Mouse (Mus musculus) skeletal muscle tissue, adult 2 months (tissue): ENCODE measurements around the gene Foxj1.

Experiments used
- DNase-seq: peaks from one replicate; pipeline ENCODE4 v3.0.0-alpha.2; 2012; ENCODE audit warnings: low read depth, low spot score

The Foxj1 gene

DNA sequence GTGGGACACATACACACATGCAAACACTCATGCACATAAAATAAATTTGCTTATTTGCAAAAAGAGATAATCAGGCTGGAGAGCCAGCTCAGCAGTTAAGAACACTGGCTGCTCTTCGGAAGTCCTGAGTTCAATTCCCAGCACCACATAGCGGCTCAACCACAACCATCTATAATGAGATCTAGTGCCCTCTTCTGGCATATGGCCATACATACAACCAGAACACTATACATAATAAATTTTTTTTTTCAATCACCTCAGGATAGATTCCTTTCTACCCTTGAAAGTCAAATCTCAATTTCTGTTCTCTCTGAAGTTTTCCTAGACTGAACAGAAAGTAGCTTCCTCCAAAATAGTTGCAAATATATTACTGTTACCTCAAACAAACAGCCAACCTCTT is 29.8 kb downstream of the Foxj1 start:
- no peak for DNase-seq

DNA sequence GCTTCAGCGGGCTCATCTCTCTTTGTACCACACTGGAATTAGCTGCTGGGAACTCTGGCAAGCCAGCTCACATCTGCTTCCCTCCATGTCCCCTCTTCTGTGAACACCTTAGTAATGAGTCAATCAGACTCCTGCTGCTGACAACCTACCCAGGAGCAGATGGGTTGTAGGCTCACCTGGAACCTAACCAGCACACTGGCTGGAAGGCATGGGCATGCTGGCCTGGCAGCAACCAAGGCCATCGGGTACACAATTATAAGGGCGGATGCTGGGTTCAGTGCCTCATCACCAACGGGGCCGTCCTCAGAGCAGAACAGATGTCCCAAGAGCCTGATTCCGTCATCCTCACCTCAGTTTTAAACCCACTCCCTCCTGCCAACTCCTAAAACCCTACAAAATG is 36.6 kb downstream of the Foxj1 start:
- DNase-seq, result no peak

DNA sequence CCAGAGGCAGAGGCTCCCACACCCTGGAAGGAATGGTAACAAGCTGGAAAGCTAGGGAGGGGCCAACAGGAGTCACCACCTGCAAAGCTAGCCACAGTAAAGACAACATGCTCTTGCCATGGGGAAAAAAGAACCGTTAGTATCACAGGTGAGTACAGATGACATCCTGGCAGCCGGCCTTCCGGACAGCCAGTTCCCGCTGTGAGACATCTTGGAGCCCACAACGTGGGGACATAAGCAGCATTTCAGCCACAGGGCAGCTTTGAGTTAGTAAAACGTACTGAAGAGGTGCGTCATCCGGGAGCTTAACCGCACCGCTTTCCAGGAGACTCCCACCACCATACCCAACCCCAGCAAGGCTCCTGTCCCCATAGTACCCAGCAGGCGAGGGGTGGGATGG is 37.0 kb downstream of the Foxj1 start:
- DNase-seq, result no peak

DNA sequence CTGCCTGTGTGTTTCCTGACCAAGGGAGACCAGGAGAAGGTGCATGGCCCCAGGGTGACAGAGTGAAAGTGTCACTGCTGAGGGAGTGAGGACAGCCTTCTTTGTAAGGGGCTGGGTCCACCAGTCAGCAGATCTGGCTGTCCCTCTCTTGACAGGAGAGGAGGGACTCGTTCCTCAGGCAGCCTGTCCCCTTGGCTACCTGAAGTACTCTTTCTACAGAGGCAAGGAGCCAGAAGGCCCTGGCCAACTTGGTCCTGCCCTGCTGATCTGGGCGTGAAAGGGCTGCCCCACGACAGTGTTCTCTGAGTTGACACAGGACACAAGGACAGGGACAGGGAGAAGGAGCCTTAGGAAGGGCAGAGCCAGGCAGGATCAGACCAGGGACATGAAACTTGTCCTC is 38.2 kb downstream of the Foxj1 start:
- no peak for DNase-seq

DNA sequence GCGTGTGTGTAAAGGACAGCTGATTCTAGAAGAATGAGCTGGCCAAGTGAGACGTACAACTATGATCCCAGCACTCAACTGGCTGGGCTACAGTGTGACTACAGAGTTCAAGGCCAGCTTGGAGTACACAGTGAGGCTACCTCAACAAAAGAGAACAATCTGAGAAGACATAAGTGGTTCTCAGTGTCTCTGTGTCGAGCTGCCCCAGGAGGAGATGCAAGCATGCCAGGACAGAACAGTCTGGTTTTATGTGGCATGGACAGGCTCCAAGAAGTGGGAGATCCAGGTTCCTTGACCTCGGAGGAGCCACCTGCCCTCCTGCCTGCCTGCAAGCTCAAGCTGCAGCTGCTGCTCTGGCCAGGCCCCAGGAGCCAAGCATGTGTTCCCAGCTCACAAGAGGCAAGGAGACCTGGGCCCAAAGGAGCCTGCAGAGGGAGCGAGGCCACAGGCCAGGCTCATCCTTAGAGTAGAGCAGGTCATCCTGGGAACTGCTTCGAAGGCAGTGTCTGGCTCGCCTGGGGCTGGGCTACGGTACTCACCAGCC is 38.9 kb downstream of the Foxj1 start:
- peak; percentile 81 for DNase-seq

DNA sequence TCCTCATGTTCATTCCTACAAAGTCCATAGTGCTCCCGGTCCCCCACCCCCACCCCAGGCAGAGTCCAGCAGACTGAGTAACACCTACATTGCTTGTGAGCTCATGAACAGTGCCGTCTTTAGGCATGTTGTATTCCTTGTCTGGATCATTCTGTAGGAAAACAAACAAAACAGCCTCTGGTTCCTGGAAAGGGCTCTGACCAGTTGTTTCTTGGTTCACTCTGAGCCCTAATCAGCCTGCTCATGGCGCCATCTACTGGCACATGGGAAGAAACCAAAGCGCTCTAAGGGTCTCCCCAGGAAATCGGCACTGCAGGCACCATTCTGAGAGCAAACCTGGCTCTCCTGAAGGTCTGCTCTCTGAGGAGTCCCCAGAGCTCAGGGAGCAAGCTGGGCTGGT is 40.9 kb downstream of the Foxj1 start:
- DNase-seq, result peak; percentile 35

GRCm38 (mm10) chr11:116293538-116294137 is 41.6 kb downstream of the Foxj1 start:
- no peak for DNase-seq

- no peak for DNase-seq
Measured at GRCm38 (mm10) chr11:116292401-116292800, 42.8 kb downstream of the Foxj1 start.

DNA sequence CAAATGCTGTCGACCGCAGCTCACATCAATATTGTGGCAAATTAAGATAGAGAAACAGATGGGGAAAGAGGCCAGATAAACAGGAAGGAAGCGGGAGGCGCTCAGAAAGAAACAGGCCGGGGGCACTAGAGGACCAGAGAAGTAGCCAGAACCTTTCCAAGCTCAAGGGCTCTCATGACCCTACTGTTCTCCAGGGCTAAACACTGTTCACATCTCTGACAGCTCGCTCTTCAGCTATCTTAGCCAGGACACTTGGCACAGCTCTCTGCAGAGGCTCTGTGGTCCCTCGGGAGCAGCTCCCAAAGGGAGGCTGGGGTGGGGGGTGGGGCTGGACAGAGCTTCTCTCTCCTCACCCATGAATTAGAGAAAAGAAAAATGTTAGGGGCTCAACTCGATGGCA is 44.6 kb downstream of the Foxj1 start:
- DNase-seq, result no peak

GRCm38 (mm10) chr11:116287351-116287750 is 47.8 kb downstream of the Foxj1 start:
- no peak for DNase-seq

- DNase-seq, result peak; percentile 69
Measured at GRCm38 (mm10) chr11:116285770-116286191, 49.4 kb downstream of the Foxj1 start.

- DNase-seq, result no peak
Measured at GRCm38 (mm10) chr11:116283982-116284381, 51.2 kb downstream of the Foxj1 start.

DNA sequence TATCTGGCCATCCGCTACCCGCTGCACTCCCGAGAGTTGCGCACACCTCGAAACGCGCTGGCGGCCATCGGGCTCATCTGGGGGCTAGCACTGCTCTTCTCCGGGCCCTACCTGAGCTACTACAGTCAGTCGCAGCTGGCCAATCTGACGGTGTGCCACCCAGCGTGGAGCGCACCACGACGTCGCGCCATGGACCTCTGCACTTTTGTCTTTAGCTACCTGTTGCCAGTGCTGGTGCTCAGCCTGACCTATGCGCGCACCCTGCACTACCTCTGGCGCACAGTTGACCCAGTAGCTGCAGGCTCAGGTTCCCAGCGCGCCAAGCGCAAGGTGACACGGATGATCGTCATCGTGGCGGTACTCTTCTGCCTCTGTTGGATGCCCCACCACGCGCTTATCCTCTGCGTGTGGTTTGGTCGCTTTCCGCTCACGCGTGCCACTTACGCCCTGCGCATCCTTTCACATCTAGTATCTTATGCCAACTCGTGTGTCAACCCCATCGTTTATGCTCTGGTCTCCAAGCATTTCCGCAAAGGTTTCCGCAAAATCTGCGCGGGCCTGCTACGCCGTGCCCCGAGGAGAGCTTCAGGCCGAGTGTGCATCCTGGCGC is 52.2 kb downstream of the Foxj1 start:
- DNase-seq, result no peak

DNA sequence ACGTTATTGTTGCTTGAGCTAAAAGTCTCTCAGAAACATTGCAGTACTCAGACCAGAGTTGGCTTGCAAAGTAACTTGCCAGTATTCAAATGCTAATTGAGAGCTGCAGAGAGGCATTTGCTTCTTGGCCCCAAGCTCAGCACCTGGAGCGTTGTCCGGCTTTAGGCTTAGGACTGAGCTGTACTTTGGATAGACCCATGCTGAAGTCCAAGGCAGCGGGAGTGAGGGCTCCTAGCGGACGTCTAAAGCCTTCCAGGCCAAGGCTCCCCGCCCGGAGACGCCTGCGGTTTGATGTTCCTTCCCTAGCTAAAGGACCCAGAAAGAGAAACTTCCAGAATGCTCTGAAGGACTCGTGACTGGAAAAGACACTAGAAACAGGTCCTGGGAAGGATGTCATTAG is 53.1 kb downstream of the Foxj1 start:
- no peak for DNase-seq

DNA sequence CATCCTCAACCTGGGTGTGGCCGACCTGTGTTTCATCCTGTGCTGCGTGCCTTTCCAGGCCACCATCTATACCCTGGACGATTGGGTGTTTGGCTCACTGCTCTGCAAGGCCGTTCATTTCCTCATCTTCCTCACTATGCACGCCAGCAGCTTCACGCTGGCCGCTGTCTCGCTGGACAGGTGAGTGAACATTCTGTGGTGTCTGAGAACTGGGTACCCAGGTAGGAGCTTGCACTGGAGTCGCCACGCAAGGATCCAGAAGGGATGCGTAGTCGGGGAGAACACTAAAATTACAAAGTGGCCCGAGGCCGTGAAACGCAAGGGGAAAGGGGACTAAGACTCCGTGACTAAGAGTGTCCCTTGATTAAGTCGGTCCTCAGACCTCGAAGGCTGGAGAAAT is 53.5 kb downstream of the Foxj1 start:
- no peak for DNase-seq

DNA sequence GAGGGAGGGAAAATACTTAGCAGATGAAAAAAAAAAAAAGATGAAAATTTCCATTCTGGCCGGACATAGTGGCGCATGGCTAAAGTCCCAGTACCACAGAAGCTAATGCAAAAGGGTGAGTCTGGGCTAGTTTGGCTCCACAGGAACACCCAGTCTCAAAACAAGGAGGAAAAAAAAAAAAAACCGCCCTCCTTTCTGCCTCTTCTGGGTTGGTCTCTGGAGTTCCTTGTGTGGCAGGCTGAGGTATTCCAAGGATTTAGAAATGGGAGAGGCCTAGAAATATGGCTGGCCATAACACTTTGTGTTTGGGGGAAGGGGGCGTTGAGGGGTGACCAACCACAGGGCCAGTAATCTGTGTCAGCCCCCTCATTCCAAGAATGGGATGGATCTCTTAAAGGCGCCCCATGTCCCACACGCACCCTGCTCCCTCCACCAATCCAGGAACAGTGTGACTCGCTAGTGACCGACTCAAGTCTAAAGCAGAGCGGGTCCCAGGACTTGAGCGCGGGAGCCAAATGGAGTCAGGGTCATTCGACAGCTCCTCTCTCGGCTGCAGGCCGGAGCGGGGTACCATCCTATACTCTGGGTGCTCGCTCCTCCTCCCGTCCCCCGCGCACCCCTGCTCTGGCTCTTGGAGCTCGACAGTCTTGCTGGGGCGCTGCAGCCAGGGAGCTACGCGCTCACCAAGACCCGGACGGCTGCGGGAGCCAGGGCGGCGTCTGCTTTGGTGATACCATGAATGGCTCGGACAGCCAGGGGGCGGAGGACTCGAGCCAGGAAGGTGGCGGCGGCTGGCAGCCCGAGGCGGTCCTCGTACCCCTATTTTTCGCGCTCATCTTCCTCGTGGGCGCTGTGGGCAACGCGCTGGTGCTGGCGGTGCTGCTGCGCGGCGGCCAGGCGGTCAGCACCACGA is 54.2 kb downstream of the Foxj1 start, which contains the start of gene Galr2:
Gene Galr2 (plus strand): TSS at position 189 of the 913 bp plus-strand sequence.
- no peak for DNase-seq
